Mouse (Mus musculus): ENCODE measurements around the gene Napsa. TPM values are rescaled to one million over a fixed set of nuclear protein-coding genes. Genes with fewer than 3 reads are reported as not detected.
A peak's percentile ranks its signal among the peaks of the same experiment; 100 is the strongest.

Napsa gene
- polyA plus RNA-seq (2015; fragmentation: Nextera tagmentation; extraction: Ambion mirVana), result 824 and 832 TPM in 2 replicates

DNA sequence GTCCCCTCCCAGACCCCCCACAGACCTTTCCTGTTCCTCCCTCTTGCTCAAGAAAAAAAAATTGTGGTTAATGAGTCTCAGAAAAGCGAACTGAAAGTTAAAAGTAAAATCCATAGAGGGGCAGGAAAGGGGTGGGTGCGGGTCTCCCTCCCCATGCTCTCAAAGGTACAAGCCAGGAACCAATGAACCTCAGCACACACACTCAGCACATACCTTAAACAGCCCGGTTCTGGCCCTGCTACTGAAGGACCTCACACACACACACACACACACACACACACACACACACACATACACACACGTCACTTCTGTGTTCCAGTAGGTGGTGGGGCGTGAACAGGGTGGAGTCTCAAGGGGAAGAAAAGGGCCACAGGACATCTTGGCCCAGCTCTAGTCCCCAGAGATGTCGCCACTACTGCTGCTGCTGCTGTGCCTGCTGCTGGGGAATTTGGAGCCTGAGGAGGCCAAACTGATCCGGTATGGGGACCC lies at the start of gene Napsa:
Napsa (plus strand) TSS at position 168 of the 489 bp plus-strand sequence.
- Histone ChIP-seq H3K4me2 (replicated peaks; ENCODE audit: low read depth, low read length) (peak within 1 kb of the TSS; percentile 41), H3K36me3 (ENCODE audit: insufficient read depth, low read length) (no peaks in the 10 kb centered on the region), H3K27ac (ENCODE audit: low read length) (peak within 1 kb of the TSS; percentile 72), H3K4me1 (ENCODE audit: insufficient read depth, low read depth, low read length) (no peaks in the 10 kb centered on the region), H3K4me3 (ENCODE audit: low read depth, low read length) (peak within 1 kb of the TSS; percentile 24), H3K9me3 (ENCODE audit: low read length) (no peaks in the 10 kb centered on the region), H3K9ac (replicated peaks; ENCODE audit: low read depth) (peak within 1 kb of the TSS; percentile 29; the same call in 1 of the 2 replicates), H3K27me3 (replicated peaks; ENCODE audit: insufficient read depth, low read length) (no peaks in the 10 kb centered on the region)
- ATAC-seq, result peak; percentile 91
- TF ChIP-seq EP300 (IDR thresholded peaks at IDR 0.05) (peak; percentile 89), CTCF (IDR thresholded peaks at IDR 0.05) (no peak)
- DNase-seq (ENCODE audit: low spot score), result peak; percentile 90
- 20% methylated on average over 7 of the region's 7 CpGs for WGBS

DNA sequence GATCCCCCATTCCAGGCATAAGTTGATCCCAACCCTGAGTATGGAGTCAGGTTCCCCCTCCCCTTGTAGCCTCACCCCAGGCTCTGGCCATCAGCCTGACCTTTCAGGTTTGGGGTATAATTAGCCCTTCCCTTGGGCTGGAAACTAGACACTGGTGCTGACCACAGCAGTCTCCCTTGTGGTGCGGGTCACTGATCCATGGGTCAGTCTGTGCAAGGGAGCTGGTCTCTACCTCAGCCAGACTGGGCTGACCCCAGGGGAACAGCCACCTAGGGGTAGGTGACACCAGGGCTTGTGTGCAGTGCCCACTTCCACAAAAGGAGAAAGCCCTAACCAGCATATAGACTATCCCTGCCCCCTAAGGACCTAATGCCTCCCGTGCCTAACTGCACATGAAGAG lies 49.1 kb upstream of the Napsa start:
- ATAC-seq, result no peak
- DNase-seq (ENCODE audit: low spot score), result no peak
- TF ChIP-seq CTCF (IDR thresholded peaks at IDR 0.05) (no peak), EP300 (IDR thresholded peaks at IDR 0.05) (no peak)
- no peaks in the 10 kb centered on the region for H3K9me3 ChIP-seq (ENCODE audit: low read length)
- WGBS, result 68% methylated on average over 2 of the region's 2 CpGs
- H3K27ac ChIP-seq (ENCODE audit: low read length), result no peak overlapping the region
- 0 out of 2 replicates have a peak, but pooled peaks cover 3% of the 10 kb centered on the region for H3K4me1 ChIP-seq (ENCODE audit: insufficient read depth, low read depth, low read length)
- H3K4me3 ChIP-seq (ENCODE audit: low read depth, low read length), result no peak overlapping the region
- H3K36me3 ChIP-seq (ENCODE audit: insufficient read depth, low read length), result no peaks in the 10 kb centered on the region
- 0 out of 2 replicates have a peak, but pooled peaks cover 12% of the 10 kb centered on the region for H3K27me3 ChIP-seq (replicated peaks; ENCODE audit: insufficient read depth, low read length)
- no peak overlapping the region for H3K9ac ChIP-seq (replicated peaks; ENCODE audit: low read depth)
- no peak overlapping the region for H3K4me2 ChIP-seq (replicated peaks; ENCODE audit: low read depth, low read length)

- H3K4me2 ChIP-seq (replicated peaks; ENCODE audit: low read depth, low read length), result peak within 1 kb of the TSS; percentile 51
- no peaks in the 10 kb centered on the region for H3K9me3 ChIP-seq (ENCODE audit: low read length)
- H3K9ac ChIP-seq (replicated peaks; ENCODE audit: low read depth), result peak within 1 kb of the TSS; percentile 34; the same call in 1 of the 2 replicates
- H3K36me3 ChIP-seq (ENCODE audit: insufficient read depth, low read length), result no peaks in the 10 kb centered on the region
- TF ChIP-seq CTCF (IDR thresholded peaks at IDR 0.05), result no peak
- no peak for TF ChIP-seq EP300 (IDR thresholded peaks at IDR 0.05)
- H3K4me1 ChIP-seq (ENCODE audit: insufficient read depth, low read depth, low read length), result 0 out of 2 replicates have a peak, but pooled peaks cover 3% of the 10 kb centered on the region
- peak within 1 kb of the TSS; percentile 77 for H3K27ac ChIP-seq (ENCODE audit: low read length)
- ATAC-seq (no peak), DNase-seq (ENCODE audit: low spot score) (peak; percentile 56)
- 0 out of 2 replicates have a peak, but pooled peaks cover 12% of the 10 kb centered on the region for H3K27me3 ChIP-seq (replicated peaks; ENCODE audit: insufficient read depth, low read length)
- H3K4me3 ChIP-seq (ENCODE audit: low read depth, low read length), result peak within 1 kb of the TSS; percentile 16
- WGBS, result 29% methylated on average over 12 of the region's 12 CpGs
Measured at GRCm38 (mm10) chr7:44524502-44524901, 47.7 kb upstream of the Napsa start, which contains the start of gene Mybpc2. Gene Mybpc2, minus strand, starts transcription at chr7:44524656.

DNA sequence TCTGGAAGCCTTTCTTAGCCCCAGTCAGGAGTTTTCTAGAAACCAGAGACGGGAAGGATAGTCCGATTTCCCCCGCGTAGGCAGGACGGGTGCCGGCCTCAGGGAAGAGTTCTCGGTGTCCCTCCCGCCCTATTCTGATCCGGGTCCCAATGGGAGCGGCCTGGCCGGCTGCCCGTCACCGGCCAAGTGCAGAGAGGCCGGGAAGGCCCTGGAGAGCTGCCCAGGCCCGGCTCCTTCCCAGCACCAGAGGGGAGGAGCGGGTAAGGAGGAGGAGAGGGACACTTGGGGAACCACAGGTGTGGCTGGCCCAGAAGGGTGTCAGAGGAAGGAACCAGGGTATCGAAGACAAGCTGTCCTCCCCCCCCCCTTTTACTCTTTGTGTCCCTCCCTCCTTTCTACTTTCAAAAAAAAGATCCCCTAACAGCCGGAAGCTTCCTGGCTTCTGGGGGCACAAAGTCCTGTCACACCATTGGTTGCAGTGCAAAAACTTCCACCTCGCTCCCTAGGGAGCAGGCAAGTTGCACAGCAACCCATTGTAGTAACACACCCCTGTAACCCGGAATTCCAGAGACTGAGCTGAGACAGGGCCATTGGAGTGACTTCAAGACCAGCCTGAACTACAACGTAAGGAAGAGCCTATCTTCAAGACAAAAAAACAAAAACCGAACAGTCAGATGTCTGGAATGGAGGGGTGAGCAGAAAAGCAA lies 46.9 kb upstream of the Napsa start:
- TF ChIP-seq EP300 (IDR thresholded peaks at IDR 0.05) (no peak), CTCF (IDR thresholded peaks at IDR 0.05) (no peak)
- no peaks in the 10 kb centered on the region for H3K9me3 ChIP-seq (ENCODE audit: low read length)
- H3K36me3 ChIP-seq (ENCODE audit: insufficient read depth, low read length), result no peaks in the 10 kb centered on the region
- 0 out of 2 replicates have a peak, but pooled peaks cover 3% of the 10 kb centered on the region for H3K4me1 ChIP-seq (ENCODE audit: insufficient read depth, low read depth, low read length)
- 0 out of 2 replicates have a peak, but pooled peaks cover 12% of the 10 kb centered on the region for H3K27me3 ChIP-seq (replicated peaks; ENCODE audit: insufficient read depth, low read length)
- peak overlapping the region; percentile 34; the same call in 1 of the 2 replicates for H3K9ac ChIP-seq (replicated peaks; ENCODE audit: low read depth)
- peak overlapping the region; percentile 16 for H3K4me3 ChIP-seq (ENCODE audit: low read depth, low read length)
- 7% methylated on average over 19 of the region's 22 CpGs for WGBS
- ATAC-seq (peak; percentile 79), DNase-seq (ENCODE audit: low spot score) (peak; percentile 93)
- H3K27ac ChIP-seq (ENCODE audit: low read length), result peak overlapping the region; percentile 77
- peak overlapping the region; percentile 51 for H3K4me2 ChIP-seq (replicated peaks; ENCODE audit: low read depth, low read length)

DNA sequence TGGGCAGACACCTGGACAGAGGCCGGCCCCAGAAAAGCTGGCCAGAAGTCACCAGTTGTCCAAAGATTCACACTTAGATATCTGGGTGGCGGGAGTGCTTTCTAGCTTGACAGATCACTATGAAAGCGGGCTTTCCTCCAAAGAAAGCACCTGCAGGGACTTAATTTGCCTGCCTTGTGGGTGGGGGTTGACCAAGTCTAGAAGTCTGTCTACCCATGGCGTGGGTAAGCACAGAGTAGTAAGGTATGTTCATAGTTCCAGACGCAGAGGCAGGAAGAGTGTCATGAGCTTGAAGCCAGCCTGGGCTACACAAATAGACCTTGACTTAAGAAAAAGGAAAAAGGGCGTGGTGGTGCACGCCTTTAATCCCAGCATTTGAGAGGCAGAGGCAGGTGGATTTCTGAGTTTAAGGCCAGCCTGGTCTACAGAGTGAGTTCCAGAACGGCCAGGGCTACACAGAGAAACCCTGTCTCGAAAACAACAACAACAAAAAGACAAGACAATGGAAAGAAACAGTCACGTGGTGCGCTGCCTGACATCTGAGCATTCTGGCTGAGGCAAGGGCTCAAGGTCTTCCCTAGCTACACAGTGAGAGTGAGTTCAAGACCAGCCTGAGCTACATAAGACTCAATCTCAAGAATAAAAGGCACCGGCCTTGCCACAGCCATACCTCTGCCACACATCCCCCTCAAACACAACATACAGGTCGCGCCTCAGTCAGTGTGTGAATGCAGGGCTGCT lies 45.6 kb upstream of the Napsa start:
- Histone ChIP-seq H3K27ac (ENCODE audit: low read length) (no peak overlapping the region), H3K27me3 (replicated peaks; ENCODE audit: insufficient read depth, low read length) (0 out of 2 replicates have a peak, but pooled peaks cover 10% of the 10 kb centered on the region), H3K4me1 (ENCODE audit: insufficient read depth, low read depth, low read length) (0 out of 2 replicates have a peak, but pooled peaks cover under 1% of the 10 kb centered on the region), H3K4me2 (replicated peaks; ENCODE audit: low read depth, low read length) (no peak overlapping the region), H3K9ac (replicated peaks; ENCODE audit: low read depth) (no peak overlapping the region), H3K9me3 (ENCODE audit: low read length) (no peaks in the 10 kb centered on the region), H3K36me3 (ENCODE audit: insufficient read depth, low read length) (no peaks in the 10 kb centered on the region), H3K4me3 (ENCODE audit: low read depth, low read length) (no peak overlapping the region)
- no peak for DNase-seq (ENCODE audit: low spot score)
- no peak for TF ChIP-seq EP300 (IDR thresholded peaks at IDR 0.05)
- no peak for TF ChIP-seq CTCF (IDR thresholded peaks at IDR 0.05)
- WGBS, result 78% methylated on average over 14 of the region's 14 CpGs
- ATAC-seq, result no peak

Measured in lung, postnatal 0 days (tissue).